Mouse (Mus musculus): Measurements from ENCODE around the gene Vmn1r166. TPM values are rescaled to one million over a fixed set of nuclear protein-coding genes. Genes with fewer than 3 reads are reported as not detected.
"Not testable (repeated sequence)": the region's sequence is repeated elsewhere in the genome, so short reads cannot be mapped to it uniquely, and the experiment has no call there.

Vmn1r166 gene
- not detected in 2 replicates for total RNA-seq (2017)

GRCm38 (mm10) chr7:23251582-23251981 is at the start of gene Vmn1r166:
Vmn1r166 (minus strand) TSS chr7:23251682.
- not testable (repeated sequence) for ATAC-seq (replicated peaks in 1 of 2; ENCODE audit: insufficient read depth in 1 of 2, low FRiP score in 2 of 2, low TSS enrichment in 1 of 2, low read depth in 1 of 2, poor library complexity in 2 of 2, severe bottlenecking in 2 of 2)

GRCm38 (mm10) chr7:23300892-23301291 is 49.4 kb upstream of the Vmn1r166 start, which contains the start of gene Nlrp4e:
Nlrp4e (plus strand) TSS chr7:23301192.
- ATAC-seq (replicated peaks in 1 of 2; ENCODE audit: insufficient read depth in 1 of 2, low FRiP score in 2 of 2, low TSS enrichment in 1 of 2, low read depth in 1 of 2, poor library complexity in 2 of 2, severe bottlenecking in 2 of 2), result not testable (repeated sequence)

- not testable (repeated sequence) for ATAC-seq (replicated peaks in 1 of 2; ENCODE audit: insufficient read depth in 1 of 2, low FRiP score in 2 of 2, low TSS enrichment in 1 of 2, low read depth in 1 of 2, poor library complexity in 2 of 2, severe bottlenecking in 2 of 2)
Observed at GRCm38 (mm10) chr7:23278800-23279199, 27.3 kb upstream of the Vmn1r166 start, which contains the start of gene Gm6902. Gm6902 (minus strand) TSS chr7:23278900.

DNA sequence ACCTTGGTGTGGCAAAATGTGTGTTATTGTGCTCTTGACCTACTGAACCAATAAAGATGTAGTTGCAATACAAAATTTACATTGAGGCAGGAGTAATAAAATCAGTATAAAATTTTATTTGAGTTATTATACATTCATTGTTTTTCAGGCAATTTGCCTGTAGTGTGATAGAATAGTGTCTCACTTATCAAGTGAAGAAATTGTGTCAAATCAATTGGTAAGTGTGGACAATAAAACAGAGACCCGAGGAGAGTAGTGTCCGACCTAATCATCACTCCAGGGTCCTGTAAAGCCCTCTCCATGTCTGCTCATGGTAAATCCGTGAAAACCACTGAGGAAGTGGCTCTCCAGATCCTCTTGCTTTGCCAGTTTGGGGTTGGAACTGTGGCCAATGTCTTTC is 34.5 kb downstream of the Vmn1r166 start, which contains the start of gene Vmn1r165:
Gene Vmn1r165 (plus strand): TSS at position 301 of the 400 bp plus-strand sequence.
- not testable (repeated sequence) for ATAC-seq (replicated peaks in 1 of 2; ENCODE audit: insufficient read depth in 1 of 2, low FRiP score in 2 of 2, low TSS enrichment in 1 of 2, low read depth in 1 of 2, poor library complexity in 2 of 2, severe bottlenecking in 2 of 2)

Other genes with a start within 250 kb of the Vmn1r166 start
- gene Gm4216, start 231.8 kb downstream of the Vmn1r166 start, total RNA-seq (2017), result not detected in 2 replicates
- gene Vmn1r163, start 196.1 kb downstream of the Vmn1r166 start, total RNA-seq (2017), result not detected in 2 replicates
- gene Gm8720, start 184.2 kb downstream of the Vmn1r166 start, total RNA-seq (2017), result not detected in 2 replicates
- not detected in 2 replicates for gene Gm10662, start 107.2 kb downstream of the Vmn1r166 start, total RNA-seq (2017)
- gene Vmn1r165, start 34.4 kb downstream of the Vmn1r166 start, total RNA-seq (2017), result not detected in 2 replicates
- not detected in 2 replicates for gene Gm6902, start 27.2 kb upstream of the Vmn1r166 start, total RNA-seq (2017)
- gene Nlrp4e, start 49.5 kb upstream of the Vmn1r166 start, total RNA-seq (2017), result not detected in 2 replicates
- not detected in 2 replicates for gene Nlrp5, start 134.2 kb upstream of the Vmn1r166 start, total RNA-seq (2017)